Mouse (Mus musculus): ENCODE results near the gene Sema5b. TPM values are rescaled to one million over a fixed set of nuclear protein-coding genes. Genes with fewer than 3 reads are reported as not detected.

Sema5b gene
- 1 to 10 TPM; 1.6 to 3.1 (median 1.9) TPM for total RNA-seq (2022)

- DNase-seq (ENCODE audit: low spot score) = no peak
Measured at GRCm38 (mm10) chr16:35541117-35541641, at the start of gene Sema5b. TSS of gene Sema5b (plus strand) at chr16:35541145.

GRCm38 (mm10) chr16:35500342-35500741 lies 40.6 kb upstream of the Sema5b start:
- no peak for DNase-seq (ENCODE audit: low spot score)

GRCm38 (mm10) chr16:35501106-35501760 lies 39.7 kb upstream of the Sema5b start:
- no peak for DNase-seq (ENCODE audit: low spot score)

- no peak for DNase-seq (ENCODE audit: low spot score)
Measured at GRCm38 (mm10) chr16:35502456-35502855, 38.5 kb upstream of the Sema5b start.

- no peak for DNase-seq (ENCODE audit: low spot score)
Measured at GRCm38 (mm10) chr16:35504266-35504665, 36.7 kb upstream of the Sema5b start.

- DNase-seq (ENCODE audit: low spot score) = no peak
Measured at GRCm38 (mm10) chr16:35505786-35506185, 35.2 kb upstream of the Sema5b start.

- DNase-seq (ENCODE audit: low spot score) = no peak
Measured at GRCm38 (mm10) chr16:35508581-35508980, 32.4 kb upstream of the Sema5b start.

- DNase-seq (ENCODE audit: low spot score) = no peak
Measured at GRCm38 (mm10) chr16:35509331-35510070, 31.4 kb upstream of the Sema5b start.

GRCm38 (mm10) chr16:35515977-35516612 lies 24.9 kb upstream of the Sema5b start:
- DNase-seq (ENCODE audit: low spot score) = no peak

- no peak for DNase-seq (ENCODE audit: low spot score)
Measured at GRCm38 (mm10) chr16:35517976-35518951, 22.7 kb upstream of the Sema5b start.

GRCm38 (mm10) chr16:35519245-35519644 lies 21.7 kb upstream of the Sema5b start:
- no peak for DNase-seq (ENCODE audit: low spot score)

GRCm38 (mm10) chr16:35524200-35524599 lies 16.7 kb upstream of the Sema5b start:
- no peak for DNase-seq (ENCODE audit: low spot score)

GRCm38 (mm10) chr16:35534630-35535029 lies 6.3 kb upstream of the Sema5b start:
- DNase-seq (ENCODE audit: low spot score) = no peak

GRCm38 (mm10) chr16:35537651-35538050 lies 3.3 kb upstream of the Sema5b start:
- DNase-seq (ENCODE audit: low spot score) = no peak

GRCm38 (mm10) chr16:35539041-35539440 lies 1.9 kb upstream of the Sema5b start:
- no peak for DNase-seq (ENCODE audit: low spot score)

GRCm38 (mm10) chr16:35540333-35541116 lies 420 bp upstream of the Sema5b start:
- peak; percentile 35 for DNase-seq (ENCODE audit: low spot score)

GRCm38 (mm10) chr16:35541661-35542420 lies 896 bp downstream of the Sema5b start:
- no peak for DNase-seq (ENCODE audit: low spot score)

- DNase-seq (ENCODE audit: low spot score) = no peak
Measured at GRCm38 (mm10) chr16:35542421-35542780, 1.5 kb downstream of the Sema5b start.

- no peak for DNase-seq (ENCODE audit: low spot score)
Measured at GRCm38 (mm10) chr16:35545723-35546122, 4.8 kb downstream of the Sema5b start.

GRCm38 (mm10) chr16:35547966-35548365 lies 7.0 kb downstream of the Sema5b start:
- no peak for DNase-seq (ENCODE audit: low spot score)
